Mouse (Mus musculus) midbrain, postnatal 0 days (tissue): ENCODE measurements at regions not wholly inside any gene's neighbourhood (a gene's known extent, or its start where the extent isn't known, plus 50 kb on each side); places are given as distances from the start of the nearest gene placed in this dataset.

ENCODE experiments used
- ATAC-seq: fragments of 200-750 bp; cut with Nextera tagmentation; 2 replicates; pipeline ENCODE4 v1.8.0; 2017; ENCODE audit warnings: moderate number of reproducible peaks, mild to moderate bottlenecking, moderate TSS enrichment, moderate library complexity; ENCODE audit not compliant: low FRiP score
- DNase-seq: peaks from one replicate; pipeline ENCODE4 v3.0.0-alpha.2; 2015; ENCODE audit warnings: low spot score
- H3K27ac ChIP-seq: fragments of 300-500 bp; sonication (generic); 2 replicates; pipeline ENCODE4 v1.5.1; 2014; ENCODE audit warnings: low read depth, mild to moderate bottlenecking, low read length, mixed read lengths
- H3K27me3 ChIP-seq: fragments of 300-500 bp; sonication (generic); 2 replicates; pipeline ENCODE4 v1.6.1; 2014; ENCODE audit warnings: low read length, control low read depth, mixed read lengths; ENCODE audit not compliant: insufficient read depth
- H3K36me3 ChIP-seq: fragments of 300-500 bp; sonication (generic); 2 replicates; pipeline ENCODE4 v1.6.1; 2014; ENCODE audit warnings: low read length, control low read depth, mixed read lengths; ENCODE audit not compliant: insufficient read depth
- H3K4me1 ChIP-seq: fragments of 300-500 bp; sonication (generic); 2 replicates; pipeline ENCODE4 v1.6.1; 2014; ENCODE audit warnings: mild to moderate bottlenecking, control low read depth, antibody characterized with exemption, low read length, mixed read lengths; ENCODE audit not compliant: insufficient read depth
- H3K4me2 ChIP-seq: fragments of 300-500 bp; sonication (generic); 2 replicates; pipeline ENCODE4 v1.6.1; 2014; ENCODE audit warnings: low read depth, mild to moderate bottlenecking, low read length, mixed read lengths; ENCODE audit not compliant: poor library complexity, severe bottlenecking
- H3K4me3 ChIP-seq: fragments of 300-500 bp; sonication (generic); 2 replicates; pipeline ENCODE4 v1.5.1; 2014; ENCODE audit warnings: low read depth, mild to moderate bottlenecking, low read length, moderate library complexity
- H3K9ac ChIP-seq: fragments of 300-500 bp; sonication (generic); replicated peaks from 2 replicates; pipeline ENCODE4 v1.6.1; 2014; ENCODE audit warnings: mild to moderate bottlenecking, low read length, moderate library complexity, mixed read lengths; ENCODE audit not compliant: poor library complexity, severe bottlenecking
- H3K9me3 ChIP-seq: fragments of 300-500 bp; sonication (generic); 2 replicates; pipeline ENCODE4 v1.6.1; 2016; ENCODE audit warnings: low read length, control low read depth
- CTCF ChIP-seq: IDR thresholded peaks from 2 replicates; pipeline ENCODE4 v1.5.1; 2016; ENCODE audit warnings: antibody characterized with exemption, mild to moderate bottlenecking
- WGBS: fragments of 180-500 bp; shearing (Covaris S2); extraction: QIAGEN DNeasy Blood & Tissue Kit; methylation state at CpG from one replicate; pipeline ENCODE4 v1.1.7; 2014; 5-methylcytosine and 5-hydroxymethylcytosine counted together

- no peaks in the 10 kb centered on the region for H3K4me1 ChIP-seq
- DNase-seq (no peak), ATAC-seq (no peak)
- H3K36me3 ChIP-seq: no peaks in the 10 kb centered on the region
- no peaks in the 10 kb centered on the region for H3K27me3 ChIP-seq
- TF ChIP-seq CTCF: no peak
- H3K9ac ChIP-seq: no peak overlapping the region
- H3K4me2 ChIP-seq: no peak overlapping the region
- 80% methylated on average over 4 of the region's 4 CpGs for whole genome bisulfite sequencing
- H3K4me3 ChIP-seq: no peak overlapping the region
- H3K9me3 ChIP-seq: no peaks in the 10 kb centered on the region
- no peak overlapping the region for H3K27ac ChIP-seq
Measured at GRCm38 (mm10) chr5:75812686-75813085, 165.6 kb downstream of the Kdr start.

- no peaks in the 10 kb centered on the region for H3K36me3 ChIP-seq
- no peak for ATAC-seq
- H3K27ac ChIP-seq: no peak overlapping the region
- no peaks in the 10 kb centered on the region for H3K9me3 ChIP-seq
- H3K4me3 ChIP-seq: no peak overlapping the region
- WGBS: 84% methylated on average over 18 of the region's 18 CpGs
- TF ChIP-seq CTCF: no peak
- no peak overlapping the region for H3K9ac ChIP-seq
- H3K4me1 ChIP-seq: no peaks in the 10 kb centered on the region
- no peaks in the 10 kb centered on the region for H3K27me3 ChIP-seq
- H3K4me2 ChIP-seq: no peak overlapping the region
- DNase-seq: no peak
Measured at GRCm38 (mm10) chr5:75808551-75809332, 169.5 kb downstream of the Kdr start.

GRCm38 (mm10) chr5:75805011-75805410, 173.2 kb downstream of the Kdr start:
- WGBS: 89% methylated on average over 2 of the region's 2 CpGs
- no peaks in the 10 kb centered on the region for H3K36me3 ChIP-seq
- H3K27me3 ChIP-seq: no peaks in the 10 kb centered on the region

GRCm38 (mm10) chr5:75804340-75804739, 173.9 kb downstream of the Kdr start:
- DNase-seq (no peak), ATAC-seq (no peak)
- Histone ChIP-seq H3K9me3 (no peaks in the 10 kb centered on the region), H3K4me1 (no peaks in the 10 kb centered on the region), H3K27ac (no peak overlapping the region), H3K4me2 (no peak overlapping the region), H3K27me3 (no peaks in the 10 kb centered on the region), H3K36me3 (no peaks in the 10 kb centered on the region), H3K4me3 (no peak overlapping the region), H3K9ac (no peak overlapping the region)
- 94% methylated on average over 2 of the region's 2 CpGs for WGBS
- TF ChIP-seq CTCF: no peak

More at GRCm38 (mm10) chr5:75805011-75805410, 173.2 kb downstream of the Kdr start:
- Histone ChIP-seq H3K9me3 (no peaks in the 10 kb centered on the region), H3K9ac (no peak overlapping the region), H3K4me3 (no peak overlapping the region), H3K27ac (no peak overlapping the region), H3K4me2 (no peak overlapping the region), H3K4me1 (no peaks in the 10 kb centered on the region)
- DNase-seq: no peak
- no peak for ATAC-seq
- TF ChIP-seq CTCF: no peak

- ATAC-seq (no peak), DNase-seq (no peak)
- 98% methylated on average over 2 of the region's 2 CpGs for WGBS
- H3K27ac ChIP-seq: no peak overlapping the region
- H3K9me3 ChIP-seq: no peaks in the 10 kb centered on the region
- no peak overlapping the region for H3K4me3 ChIP-seq
- H3K4me1 ChIP-seq: no peaks in the 10 kb centered on the region
- no peak for TF ChIP-seq CTCF
- no peaks in the 10 kb centered on the region for H3K36me3 ChIP-seq
- H3K4me2 ChIP-seq: no peak overlapping the region
- no peak overlapping the region for H3K9ac ChIP-seq
- H3K27me3 ChIP-seq: no peaks in the 10 kb centered on the region
Measured at GRCm38 (mm10) chr5:75803012-75803411, 175.2 kb downstream of the Kdr start.

GRCm38 (mm10) chr5:75800040-75800989, 177.9 kb downstream of the Kdr start:
- H3K36me3 ChIP-seq: no peaks in the 10 kb centered on the region
- no peaks in the 10 kb centered on the region for H3K9me3 ChIP-seq
- ATAC-seq (no peak), DNase-seq (peak; percentile 33)
- 42% methylated on average over 18 of the region's 18 CpGs for WGBS
- no peak overlapping the region for H3K4me3 ChIP-seq
- no peak overlapping the region for H3K9ac ChIP-seq
- H3K4me2 ChIP-seq: no peak overlapping the region
- H3K4me1 ChIP-seq: no peaks in the 10 kb centered on the region
- H3K27me3 ChIP-seq: no peaks in the 10 kb centered on the region
- TF ChIP-seq CTCF: no peak
- no peak overlapping the region for H3K27ac ChIP-seq
